Mouse (Mus musculus) intestine, embryonic 15.5 days (tissue): ENCODE results near the gene Gpx5. TPM values are rescaled to one million over a fixed set of nuclear protein-coding genes. Genes with fewer than 3 reads are reported as not detected.
A peak's percentile ranks its signal among the peaks of the same experiment; 100 is the strongest.

Experiments used
- ATAC-seq: fragments of 200-750 bp; cut with Nextera tagmentation; 2 replicates; pipeline ENCODE4 v1.8.0; 2017; ENCODE audit warnings: moderate TSS enrichment, moderate library complexity
- H3K27ac ChIP-seq: fragments of 300-500 bp; sonication (generic); 2 replicates; pipeline ENCODE4 v1.5.1; 2015; ENCODE audit warnings: mild to moderate bottlenecking, inconsistent platforms
- H3K27me3 ChIP-seq: fragments of 300-500 bp; sonication (generic); replicated peaks from 2 replicates; pipeline ENCODE4 v1.6.1; 2015; ENCODE audit warnings: inconsistent platforms
- H3K36me3 ChIP-seq: fragments of 300-500 bp; sonication (generic); 2 replicates; pipeline ENCODE4 v1.6.1; 2015; ENCODE audit warnings: inconsistent platforms
- H3K4me1 ChIP-seq: fragments of 300-500 bp; sonication (generic); replicated peaks from 2 replicates; pipeline ENCODE4 v1.6.1; 2015; ENCODE audit warnings: inconsistent platforms
- H3K4me2 ChIP-seq: fragments of 300-500 bp; sonication (generic); replicated peaks from 2 replicates; pipeline ENCODE4 v1.6.1; 2015; ENCODE audit warnings: mild to moderate bottlenecking, inconsistent platforms
- H3K4me3 ChIP-seq: fragments of 300-500 bp; sonication (generic); replicated peaks from 2 replicates; pipeline ENCODE4 v1.5.1; 2015; ENCODE audit warnings: inconsistent platforms
- H3K9ac ChIP-seq: fragments of 300-500 bp; sonication (generic); 2 replicates; pipeline ENCODE4 v1.6.1; 2015; ENCODE audit warnings: inconsistent platforms
- H3K9me3 ChIP-seq: fragments of 300-500 bp; sonication (generic); 2 replicates; pipeline ENCODE4 v1.6.1; 2016; ENCODE audit warnings: inconsistent platforms
- WGBS: fragments of 180-500 bp; shearing (Covaris S2); methylation state at CpG from one replicate; pipeline ENCODE4 v1.1.7; 2015; 5-methylcytosine and 5-hydroxymethylcytosine counted together
- polyA plus RNA-seq: library from polyadenylated mRNA; unstranded; fragments of >200 nt; fragmentation: Nextera tagmentation; extraction: Ambion mirVana; gene quantifications from 2 replicates; pipeline ENCODE4 v1.2.1, GENCODE M21; 2015

Gpx5 gene
- polyA plus RNA-seq, 1 experiment from 2014 or later: not detected

DNA sequence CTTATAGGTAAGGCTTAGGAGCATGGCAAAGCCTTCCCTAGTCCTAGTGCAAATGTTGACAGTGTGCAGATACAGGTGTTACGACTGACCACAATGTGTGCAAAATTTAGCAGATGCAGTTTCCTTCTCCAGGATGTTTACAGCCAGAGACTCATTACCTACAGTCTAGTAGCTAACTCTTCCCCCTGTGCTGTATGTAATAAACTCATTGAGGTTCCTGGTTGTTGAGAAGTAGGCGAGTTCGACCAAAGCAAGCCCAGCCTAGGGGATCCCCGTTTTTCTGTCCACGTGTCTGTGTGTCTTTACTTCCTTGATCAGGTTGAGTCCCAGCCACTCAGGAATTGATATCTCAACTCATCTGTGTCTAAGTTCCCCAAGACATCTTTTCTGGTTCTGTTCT is 48.4 kb downstream of the Gpx5 start:
- Histone ChIP-seq H3K36me3 (no peaks in the 10 kb centered on the region), H3K27ac (no peak overlapping the region), H3K27me3 (no peaks in the 10 kb centered on the region), H3K4me1 (peaks cover 5% of the 10 kb centered on the region), H3K4me2 (no peak overlapping the region), H3K9me3 (no peaks in the 10 kb centered on the region), H3K9ac (no peak overlapping the region), H3K4me3 (no peak overlapping the region)
- 64% methylated on average over 5 of the region's 5 CpGs for WGBS
- ATAC-seq: no peak; the same call in 1 of the 2 replicates

DNA sequence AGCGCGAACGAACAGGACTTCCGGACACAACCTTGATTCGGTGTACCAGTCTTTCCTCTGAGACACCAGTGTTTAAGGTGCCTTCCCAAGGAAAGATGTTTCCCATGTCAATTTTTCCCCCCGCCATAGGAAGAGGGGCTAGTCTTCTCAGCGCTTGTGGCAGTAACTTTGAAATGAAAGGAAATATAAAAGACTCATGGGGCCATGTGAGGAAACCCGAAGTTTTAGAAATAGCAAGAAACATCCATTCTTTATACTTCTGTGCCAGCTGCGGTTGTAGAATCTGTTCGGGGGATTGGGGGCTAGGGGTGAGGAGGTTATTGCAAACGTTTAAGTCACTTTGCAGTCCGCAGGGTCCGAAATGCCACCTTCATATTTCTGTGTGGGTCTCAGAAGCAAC is 49.3 kb downstream of the Gpx5 start:
- H3K36me3 ChIP-seq: no peaks in the 10 kb centered on the region
- H3K9me3 ChIP-seq: no peaks in the 10 kb centered on the region
- WGBS: 17% methylated on average over 13 of the region's 13 CpGs
- H3K27ac ChIP-seq: no peak overlapping the region
- peak overlapping the region; percentile 50 for H3K4me2 ChIP-seq
- peak overlapping the region; percentile 15; the same call in 1 of the 2 replicates for H3K4me3 ChIP-seq
- no peak overlapping the region for H3K9ac ChIP-seq
- ATAC-seq: no peak
- no peaks in the 10 kb centered on the region for H3K27me3 ChIP-seq
- H3K4me1 ChIP-seq: peaks cover 5% of the 10 kb centered on the region

GRCm38 (mm10) chr13:21242408-21243125 is 50.0 kb downstream of the Gpx5 start:
- Histone ChIP-seq H3K4me2 (peak overlapping the region; percentile 50), H3K9me3 (no peaks in the 10 kb centered on the region), H3K4me3 (0 out of 2 replicates have a peak overlapping the region, but pooled peaks have one; percentile 15), H3K4me1 (peaks cover 5% of the 10 kb centered on the region), H3K27ac (no peak overlapping the region), H3K36me3 (no peaks in the 10 kb centered on the region), H3K9ac (no peak overlapping the region), H3K27me3 (no peaks in the 10 kb centered on the region)
- no peak for ATAC-seq
- 11% methylated on average over 16 of the region's 16 CpGs for WGBS

- no peak overlapping the region for H3K9ac ChIP-seq
- H3K4me1 ChIP-seq: peaks cover 5% of the 10 kb centered on the region
- no peaks in the 10 kb centered on the region for H3K36me3 ChIP-seq
- H3K4me2 ChIP-seq: no peak overlapping the region
- no peaks in the 10 kb centered on the region for H3K9me3 ChIP-seq
- WGBS: 19% methylated on average over 7 of the region's 7 CpGs
- no peaks in the 10 kb centered on the region for H3K27me3 ChIP-seq
- H3K4me3 ChIP-seq: no peak overlapping the region
- peak; percentile 37; the same call in 1 of the 2 replicates for ATAC-seq
- no peak overlapping the region for H3K27ac ChIP-seq
Observed at GRCm38 (mm10) chr13:21240788-21241187, 51.7 kb downstream of the Gpx5 start.

GRCm38 (mm10) chr13:21237161-21237560 is 55.4 kb downstream of the Gpx5 start:
- 68% methylated on average over 6 of the region's 6 CpGs for WGBS
- no peaks in the 10 kb centered on the region for H3K27me3 ChIP-seq

DNA sequence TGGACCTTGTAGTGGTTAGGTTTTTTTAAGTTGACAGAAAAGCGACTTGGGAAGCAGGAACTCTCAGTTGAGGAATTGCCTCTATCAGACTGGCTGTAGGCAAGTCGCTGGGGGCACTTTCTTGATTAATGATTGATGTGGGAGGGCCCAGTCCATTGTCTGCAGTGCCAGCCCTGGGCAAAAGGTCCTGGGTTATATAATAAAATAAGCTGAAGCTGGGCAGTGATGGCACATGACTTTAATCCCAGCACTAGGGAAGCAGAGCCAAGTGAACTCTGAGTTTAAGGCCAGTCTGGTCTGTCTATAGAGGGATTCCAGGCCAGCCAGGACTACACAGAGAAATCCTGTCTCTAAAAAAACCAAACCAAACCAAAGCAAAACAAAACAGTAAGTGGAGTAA is 55.8 kb downstream of the Gpx5 start:
- Histone ChIP-seq H3K36me3 (no peaks in the 10 kb centered on the region), H3K27ac (no peak overlapping the region), H3K9me3 (no peaks in the 10 kb centered on the region), H3K9ac (no peak overlapping the region), H3K27me3 (no peaks in the 10 kb centered on the region), H3K4me3 (no peak overlapping the region), H3K4me2 (no peak overlapping the region), H3K4me1 (no peaks in the 10 kb centered on the region)
- WGBS: 44% methylated on average over 2 of the region's 2 CpGs
- no peak for ATAC-seq

More at GRCm38 (mm10) chr13:21237161-21237560, 55.4 kb downstream of the Gpx5 start:
- H3K36me3 ChIP-seq: no peaks in the 10 kb centered on the region
- H3K4me1 ChIP-seq: no peaks in the 10 kb centered on the region
- no peak for ATAC-seq
- H3K27ac ChIP-seq: no peak overlapping the region
- no peak overlapping the region for H3K4me2 ChIP-seq
- H3K9ac ChIP-seq: no peak overlapping the region
- H3K9me3 ChIP-seq: no peaks in the 10 kb centered on the region
- H3K4me3 ChIP-seq: no peak overlapping the region

Other genes starting within 250 kb of the Gpx5 start
- not detected in 2 replicates for gene Olfr1370, start 217.8 kb downstream of the Gpx5 start, polyA plus RNA-seq
- 0.05 TPM in 1 of 2 replicates, not detected in the other for gene Olfr1369-ps1, start 181.2 kb downstream of the Gpx5 start, polyA plus RNA-seq
- gene Olfr263, start 163.1 kb downstream of the Gpx5 start, polyA plus RNA-seq: not detected in 2 replicates
- gene Olfr1368, start 146.9 kb downstream of the Gpx5 start, polyA plus RNA-seq: not detected in 2 replicates
- gene Trim27, start 113.3 kb downstream of the Gpx5 start, polyA plus RNA-seq: 155 and 156 TPM in 2 replicates
- gene Gpx6, start 19.4 kb upstream of the Gpx5 start, polyA plus RNA-seq: not detected in 2 replicates
- gene Olfr1367, start 54.2 kb upstream of the Gpx5 start, polyA plus RNA-seq: not detected in 2 replicates
- 8.6 and 8.7 TPM in 2 replicates for gene Zscan12, start 70.1 kb upstream of the Gpx5 start, polyA plus RNA-seq
- 66.9 and 71.5 TPM in 2 replicates for gene Zkscan3, start 110.0 kb upstream of the Gpx5 start, polyA plus RNA-seq
- gene Pgbd1, start 148.3 kb upstream of the Gpx5 start, polyA plus RNA-seq: 2.2 and 2.3 TPM in 2 replicates
- gene Zscan26, start 161.0 kb upstream of the Gpx5 start, polyA plus RNA-seq: 26.5 and 27.2 TPM in 2 replicates
- 2.2 and 2.9 TPM in 2 replicates for gene Nkapl, start 175.8 kb upstream of the Gpx5 start, polyA plus RNA-seq
- gene Zkscan4, start 186.2 kb upstream of the Gpx5 start, polyA plus RNA-seq: 2.6 and 2.8 TPM in 2 replicates
- gene Gm10065, start 186.7 kb upstream of the Gpx5 start, polyA plus RNA-seq: not detected in 2 replicates
- 0.40 and 0.56 TPM in 2 replicates for gene AK157302, start 202.5 kb upstream of the Gpx5 start, polyA plus RNA-seq
- gene Gm11273, start 208.7 kb upstream of the Gpx5 start, polyA plus RNA-seq: 12.6 and 13.1 TPM in 2 replicates
- 3.6 and 5.5 TPM in 2 replicates for gene Zkscan8, start 238.4 kb upstream of the Gpx5 start, polyA plus RNA-seq